Mouse (Mus musculus): ENCODE measurements at regions not wholly inside any gene's neighbourhood (a gene's known extent, or its start where the extent isn't known, plus 50 kb on each side); places are given as distances from the start of the nearest gene placed in this dataset.

GRCm38 (mm10) chr2:137393486-137393885, 277.0 kb upstream of the Jag1 start:
- Histone ChIP-seq H3K9me3 (replicated peaks) (no peaks in the 10 kb centered on the region), H3K36me3 (no peaks in the 10 kb centered on the region), H3K4me3 (no peak overlapping the region), H3K27ac (replicated peaks) (no peak overlapping the region), H3K27me3 (ENCODE audit: low read depth, poor library complexity, severe bottlenecking) (no peaks in the 10 kb centered on the region), H3K4me1 (peaks cover 3% of the 10 kb centered on the region; the same call in 1 of the 2 replicates)
- WGBS = 83% methylated on average over 4 of the region's 4 CpGs
- DNase-seq (ENCODE audit: low spot score) = no peak

GRCm38 (mm10) chr2:137379816-137380215, 263.4 kb upstream of the Jag1 start:
- WGBS = 90% methylated on average over 2 of the region's 2 CpGs
- no peak for DNase-seq (ENCODE audit: low spot score)
- no peak overlapping the region for H3K27ac ChIP-seq (replicated peaks)

GRCm38 (mm10) chr2:137375346-137375745, 258.9 kb upstream of the Jag1 start:
- no peaks in the 10 kb centered on the region for H3K27me3 ChIP-seq (ENCODE audit: low read depth, poor library complexity, severe bottlenecking)
- 85% methylated on average over 5 of the region's 5 CpGs for WGBS
- DNase-seq (ENCODE audit: low spot score) = no peak
- no peak overlapping the region for H3K27ac ChIP-seq (replicated peaks)
- H3K36me3 ChIP-seq = no peaks in the 10 kb centered on the region
- no peak overlapping the region for H3K4me3 ChIP-seq
- no peaks in the 10 kb centered on the region for H3K4me1 ChIP-seq
- no peaks in the 10 kb centered on the region for H3K9me3 ChIP-seq (replicated peaks)

More at GRCm38 (mm10) chr2:137379816-137380215, 263.4 kb upstream of the Jag1 start:
- Histone ChIP-seq H3K36me3 (no peaks in the 10 kb centered on the region), H3K4me1 (no peaks in the 10 kb centered on the region), H3K27me3 (ENCODE audit: low read depth, poor library complexity, severe bottlenecking) (no peaks in the 10 kb centered on the region), H3K4me3 (no peak overlapping the region), H3K9me3 (replicated peaks) (no peaks in the 10 kb centered on the region)

- H3K36me3 ChIP-seq = no peaks in the 10 kb centered on the region
- H3K4me1 ChIP-seq = no peaks in the 10 kb centered on the region
- no peak overlapping the region for H3K4me3 ChIP-seq
- 83% methylated on average over 2 of the region's 2 CpGs for WGBS
- no peaks in the 10 kb centered on the region for H3K9me3 ChIP-seq (replicated peaks)
- H3K27me3 ChIP-seq (ENCODE audit: low read depth, poor library complexity, severe bottlenecking) = no peaks in the 10 kb centered on the region
- no peak overlapping the region for H3K27ac ChIP-seq (replicated peaks)
- no peak for DNase-seq (ENCODE audit: low spot score)
Measured at GRCm38 (mm10) chr2:137371062-137371461, 254.6 kb upstream of the Jag1 start.

- 97% methylated on average over 2 of the region's 2 CpGs for WGBS
- H3K9me3 ChIP-seq (replicated peaks) = no peaks in the 10 kb centered on the region
- no peak for DNase-seq (ENCODE audit: low spot score)
- no peak overlapping the region for H3K27ac ChIP-seq (replicated peaks)
- no peaks in the 10 kb centered on the region for H3K4me1 ChIP-seq
- no peaks in the 10 kb centered on the region for H3K27me3 ChIP-seq (ENCODE audit: low read depth, poor library complexity, severe bottlenecking)
- no peaks in the 10 kb centered on the region for H3K36me3 ChIP-seq
- H3K4me3 ChIP-seq = no peak overlapping the region
Measured at GRCm38 (mm10) chr2:137363006-137363405, 246.6 kb upstream of the Jag1 start.

- Histone ChIP-seq H3K4me1 (no peaks in the 10 kb centered on the region), H3K27me3 (ENCODE audit: low read depth, poor library complexity, severe bottlenecking) (no peaks in the 10 kb centered on the region), H3K27ac (replicated peaks) (no peak overlapping the region), H3K4me3 (no peak overlapping the region), H3K36me3 (no peaks in the 10 kb centered on the region), H3K9me3 (replicated peaks) (no peaks in the 10 kb centered on the region)
- DNase-seq (ENCODE audit: low spot score) = no peak
- 84% methylated on average over 13 of the region's 13 CpGs for WGBS
Measured at GRCm38 (mm10) chr2:137357181-137357738, 240.8 kb upstream of the Jag1 start.

- 89% methylated on average over 2 of the region's 2 CpGs for WGBS
Measured at GRCm38 (mm10) chr2:137343736-137344135, 227.3 kb upstream of the Jag1 start.

GRCm38 (mm10) chr2:137329995-137330394, 213.6 kb upstream of the Jag1 start:
- no peak for DNase-seq (ENCODE audit: low spot score)
- Histone ChIP-seq H3K27ac (replicated peaks) (no peak overlapping the region), H3K27me3 (ENCODE audit: low read depth, poor library complexity, severe bottlenecking) (no peaks in the 10 kb centered on the region), H3K36me3 (no peaks in the 10 kb centered on the region), H3K9me3 (replicated peaks) (no peaks in the 10 kb centered on the region), H3K4me1 (no peaks in the 10 kb centered on the region), H3K4me3 (no peak overlapping the region)
- 95% methylated on average over 8 of the region's 8 CpGs for WGBS

More at GRCm38 (mm10) chr2:137343736-137344135, 227.3 kb upstream of the Jag1 start:
- no peaks in the 10 kb centered on the region for H3K4me1 ChIP-seq
- H3K36me3 ChIP-seq = no peaks in the 10 kb centered on the region
- no peaks in the 10 kb centered on the region for H3K9me3 ChIP-seq (replicated peaks)
- no peaks in the 10 kb centered on the region for H3K27me3 ChIP-seq (ENCODE audit: low read depth, poor library complexity, severe bottlenecking)
- H3K27ac ChIP-seq (replicated peaks) = no peak overlapping the region
- DNase-seq (ENCODE audit: low spot score) = no peak
- H3K4me3 ChIP-seq = no peak overlapping the region

- Histone ChIP-seq H3K9me3 (replicated peaks) (no peaks in the 10 kb centered on the region), H3K27ac (replicated peaks) (no peak overlapping the region), H3K36me3 (no peaks in the 10 kb centered on the region), H3K27me3 (ENCODE audit: low read depth, poor library complexity, severe bottlenecking) (no peaks in the 10 kb centered on the region), H3K4me1 (no peaks in the 10 kb centered on the region), H3K4me3 (no peak overlapping the region)
- WGBS = 65% methylated on average over 5 of the region's 5 CpGs
- no peak for DNase-seq (ENCODE audit: low spot score)
Measured at GRCm38 (mm10) chr2:137323445-137323844, 207.0 kb upstream of the Jag1 start.

- Histone ChIP-seq H3K27me3 (ENCODE audit: low read depth, poor library complexity, severe bottlenecking) (no peaks in the 10 kb centered on the region), H3K36me3 (no peaks in the 10 kb centered on the region), H3K27ac (replicated peaks) (no peak overlapping the region), H3K9me3 (replicated peaks) (no peaks in the 10 kb centered on the region), H3K4me1 (no peaks in the 10 kb centered on the region), H3K4me3 (no peak overlapping the region)
- DNase-seq (ENCODE audit: low spot score) = no peak
- WGBS = 90% methylated on average over 4 of the region's 4 CpGs
Measured at GRCm38 (mm10) chr2:137310511-137310910, 194.1 kb upstream of the Jag1 start.

- Histone ChIP-seq H3K4me1 (no peaks in the 10 kb centered on the region), H3K27ac (replicated peaks) (no peak overlapping the region), H3K4me3 (no peak overlapping the region), H3K36me3 (no peaks in the 10 kb centered on the region), H3K27me3 (ENCODE audit: low read depth, poor library complexity, severe bottlenecking) (no peaks in the 10 kb centered on the region), H3K9me3 (replicated peaks) (no peaks in the 10 kb centered on the region)
- no peak for DNase-seq (ENCODE audit: low spot score)
- 92% methylated on average over 9 of the region's 9 CpGs for WGBS
Measured at GRCm38 (mm10) chr2:137308116-137308515, 191.7 kb upstream of the Jag1 start.

- 82% methylated on average over 4 of the region's 4 CpGs for WGBS
- H3K27ac ChIP-seq (replicated peaks) = no peak overlapping the region
- peaks cover under 1% of the 10 kb centered on the region for H3K4me1 ChIP-seq
- DNase-seq (ENCODE audit: low spot score) = no peak
- no peak overlapping the region for H3K4me3 ChIP-seq
- no peaks in the 10 kb centered on the region for H3K9me3 ChIP-seq (replicated peaks)
- no peaks in the 10 kb centered on the region for H3K36me3 ChIP-seq
- H3K27me3 ChIP-seq (ENCODE audit: low read depth, poor library complexity, severe bottlenecking) = no peaks in the 10 kb centered on the region
Measured at GRCm38 (mm10) chr2:137301474-137302267, 185.2 kb upstream of the Jag1 start.

- no peaks in the 10 kb centered on the region for H3K36me3 ChIP-seq
- no peak for DNase-seq (ENCODE audit: low spot score)
- H3K27me3 ChIP-seq (ENCODE audit: low read depth, poor library complexity, severe bottlenecking) = peaks cover 8% of the 10 kb centered on the region
- no peaks in the 10 kb centered on the region for H3K9me3 ChIP-seq (replicated peaks)
- no peak overlapping the region for H3K27ac ChIP-seq (replicated peaks)
- WGBS = 90% methylated on average over 3 of the region's 3 CpGs
- H3K4me1 ChIP-seq = no peaks in the 10 kb centered on the region
- no peak overlapping the region for H3K4me3 ChIP-seq
Measured at GRCm38 (mm10) chr2:137289231-137289630, 172.8 kb upstream of the Jag1 start.
